Mouse (Mus musculus) ovary, postnatal 36 days (tissue): Measurements from ENCODE around the gene Ranbp10.
"Not testable (repeated sequence)": the region's sequence is repeated elsewhere in the genome, so short reads cannot be mapped to it uniquely, and the experiment has no call there.

Source experiments
- DNase-seq: peaks from one replicate; pipeline ENCODE4 v3.0.0; 2022; ENCODE audit warnings: low spot score, mixed read lengths

Gene Ranbp10

GRCm38 (mm10) chr8:105835318-105835717, 8.2 kb upstream of the Ranbp10 start:
- peak; percentile 69 for DNase-seq

DNA sequence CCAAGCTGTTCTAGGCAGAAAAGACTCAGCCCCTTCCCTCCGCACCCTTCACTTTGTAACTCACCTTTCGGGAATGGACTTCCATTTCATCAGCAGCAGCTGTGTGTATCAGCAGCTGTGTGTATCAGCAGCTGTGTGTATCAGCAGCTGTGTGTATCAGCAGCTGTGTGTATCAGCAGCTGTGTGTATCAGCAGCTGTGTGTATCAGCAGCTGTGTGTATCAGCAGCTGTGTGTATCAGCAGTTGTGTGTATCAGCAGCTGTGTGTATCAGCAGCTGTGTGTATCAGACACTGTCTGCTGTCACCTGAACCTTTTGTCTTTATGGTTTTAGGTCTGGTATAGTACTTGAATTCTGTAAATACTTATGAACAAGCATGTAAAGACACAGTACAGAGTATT, 6.6 kb upstream of the Ranbp10 start:
- not testable (repeated sequence) for DNase-seq

- no peak for DNase-seq
Observed at GRCm38 (mm10) chr8:105826379-105826778, 771 bp downstream of the Ranbp10 start.

GRCm38 (mm10) chr8:105825506-105825905, 1.6 kb downstream of the Ranbp10 start:
- no peak for DNase-seq

DNA sequence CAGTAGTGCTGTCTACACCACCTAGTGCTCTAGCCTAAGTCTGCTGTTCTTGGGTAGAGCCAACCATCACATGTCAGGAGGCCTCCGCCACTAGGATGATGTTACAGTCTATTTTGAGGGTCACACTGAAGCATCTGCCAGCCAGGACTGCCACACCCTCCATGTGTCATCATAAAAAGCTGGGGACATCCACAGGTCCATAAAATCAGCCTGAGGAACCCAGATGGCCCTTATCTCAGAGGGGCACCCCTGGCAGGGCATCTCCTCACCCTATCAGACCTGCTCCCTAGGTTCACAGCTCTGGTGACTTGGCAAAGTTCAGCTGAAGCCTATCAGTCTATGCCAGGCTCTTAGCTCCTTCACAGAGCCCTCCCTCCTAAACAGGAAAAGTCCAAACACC, 6.2 kb downstream of the Ranbp10 start:
- no peak for DNase-seq

- no peak for DNase-seq
Observed at GRCm38 (mm10) chr8:105819659-105820058, 7.5 kb downstream of the Ranbp10 start.

- DNase-seq: no peak
Observed at GRCm38 (mm10) chr8:105813241-105813640, 13.9 kb downstream of the Ranbp10 start.

GRCm38 (mm10) chr8:105812511-105812910, 14.6 kb downstream of the Ranbp10 start:
- DNase-seq: no peak

- no peak for DNase-seq
Observed at GRCm38 (mm10) chr8:105811543-105811942, 15.6 kb downstream of the Ranbp10 start.

DNA sequence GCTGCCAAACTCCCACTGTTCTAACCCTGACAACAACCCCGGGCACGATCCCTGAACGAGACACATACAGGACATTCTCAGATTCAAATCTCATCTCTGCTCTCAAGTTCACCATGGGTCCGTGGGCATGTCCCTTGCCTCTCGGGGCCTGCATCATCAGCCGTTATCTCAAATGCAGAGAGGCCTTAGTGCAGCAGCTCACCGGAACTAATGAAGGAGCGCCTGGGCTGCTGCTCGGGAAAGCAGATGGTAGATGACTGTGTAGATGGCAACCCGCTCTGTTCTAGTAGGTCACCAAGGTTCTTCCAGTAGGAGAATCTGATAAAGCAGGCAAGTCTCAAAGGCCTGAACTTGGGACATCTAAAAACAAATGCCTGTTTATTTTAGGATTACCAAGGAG, 16.1 kb downstream of the Ranbp10 start:
- DNase-seq: no peak

GRCm38 (mm10) chr8:105810245-105810786, 16.8 kb downstream of the Ranbp10 start:
- DNase-seq: no peak

DNA sequence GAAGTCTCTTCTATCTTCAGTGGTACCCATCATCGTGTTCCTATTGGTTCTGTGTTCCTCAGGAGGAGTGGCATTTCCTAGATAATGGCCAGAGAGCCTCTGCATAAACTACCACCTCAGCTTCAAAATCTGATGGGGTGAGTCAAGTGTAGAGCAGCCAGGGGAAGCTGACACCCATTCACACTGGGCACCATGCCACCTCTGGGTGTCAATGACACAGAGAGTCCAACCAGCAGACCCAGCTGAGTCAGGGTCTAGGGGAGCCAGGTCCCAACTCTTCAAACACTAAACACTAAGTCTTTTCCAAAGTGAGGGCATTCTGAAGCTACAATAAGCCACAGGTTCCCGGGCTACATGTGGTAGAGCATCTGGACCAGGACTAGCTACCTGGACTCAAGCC, 18.7 kb downstream of the Ranbp10 start:
- DNase-seq: no peak

DNA sequence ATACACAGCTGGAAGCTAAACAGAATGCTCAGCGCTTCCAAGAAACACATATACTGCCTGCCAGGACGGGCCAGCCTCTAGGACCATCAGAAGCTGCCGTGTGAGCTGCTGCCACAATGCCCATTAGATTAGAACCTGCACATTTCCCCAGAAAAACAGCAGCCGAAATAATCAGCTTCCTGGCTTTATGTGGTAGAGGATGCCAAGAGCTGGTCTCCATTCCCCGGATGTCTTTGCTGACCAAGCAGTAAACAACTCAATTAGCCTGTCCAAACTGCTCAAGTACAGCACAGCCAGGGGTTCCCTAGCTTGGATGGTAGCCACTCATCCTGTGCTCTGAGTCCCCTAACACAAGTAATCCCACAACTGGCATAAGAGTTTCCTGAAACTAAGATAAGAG, 19.4 kb downstream of the Ranbp10 start:
- no peak for DNase-seq

GRCm38 (mm10) chr8:105805964-105806363, 21.2 kb downstream of the Ranbp10 start:
- DNase-seq: no peak

DNA sequence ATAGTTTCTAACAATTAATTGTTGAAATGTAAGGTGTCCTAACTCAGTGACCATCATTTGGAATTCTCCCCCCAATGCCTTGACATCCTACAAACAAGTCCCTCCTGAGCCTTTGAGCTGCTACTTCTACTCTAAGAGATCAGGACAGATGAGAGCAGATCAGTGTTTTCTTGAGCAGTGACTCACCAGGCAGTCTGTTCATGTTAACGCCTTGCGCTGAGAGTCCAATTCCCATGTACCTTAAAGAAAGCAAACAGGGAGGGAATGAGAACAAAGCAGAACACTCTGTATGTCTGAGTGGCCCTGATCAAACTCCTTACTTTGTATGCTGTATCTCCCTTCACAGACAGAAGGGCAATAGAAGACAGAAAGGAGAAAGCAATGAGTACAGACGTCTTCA, 21.8 kb downstream of the Ranbp10 start:
- DNase-seq: no peak

- no peak for DNase-seq
Observed at GRCm38 (mm10) chr8:105804797-105805196, 22.4 kb downstream of the Ranbp10 start.

DNA sequence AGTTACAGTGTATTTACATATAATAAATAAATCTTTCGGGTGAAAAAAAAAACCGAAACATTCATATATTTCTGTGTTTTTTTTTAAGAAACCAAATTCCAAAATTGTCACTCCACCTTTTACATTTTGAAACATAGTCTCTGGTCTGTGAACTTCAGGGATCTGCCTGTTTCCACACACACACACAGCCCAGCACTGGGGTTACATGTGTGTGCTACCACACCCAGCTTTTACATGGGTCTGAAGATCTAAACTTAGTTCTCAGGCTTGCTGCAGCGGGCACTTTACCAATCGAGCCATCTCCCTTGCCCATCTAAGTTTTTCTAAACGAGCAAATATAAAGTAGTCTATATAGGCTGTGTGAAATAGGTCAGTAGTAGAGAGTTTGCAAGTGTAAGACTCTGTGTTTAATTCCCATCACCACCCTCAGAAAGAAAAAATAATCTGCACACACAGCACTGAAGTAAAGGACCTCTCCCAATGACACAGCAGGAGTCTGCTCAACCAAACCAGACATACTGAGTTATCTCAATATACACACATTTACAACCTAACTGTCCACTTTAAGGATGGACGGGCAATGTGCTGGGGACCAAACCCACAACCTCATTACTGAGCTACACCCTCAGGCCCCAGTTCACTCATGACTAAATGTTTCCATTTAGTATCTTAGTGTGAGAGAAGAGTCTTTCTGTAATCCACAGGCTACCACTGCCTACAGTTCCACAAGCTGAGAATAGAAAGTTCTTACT, 25.8 kb downstream of the Ranbp10 start:
- no peak for DNase-seq

DNA sequence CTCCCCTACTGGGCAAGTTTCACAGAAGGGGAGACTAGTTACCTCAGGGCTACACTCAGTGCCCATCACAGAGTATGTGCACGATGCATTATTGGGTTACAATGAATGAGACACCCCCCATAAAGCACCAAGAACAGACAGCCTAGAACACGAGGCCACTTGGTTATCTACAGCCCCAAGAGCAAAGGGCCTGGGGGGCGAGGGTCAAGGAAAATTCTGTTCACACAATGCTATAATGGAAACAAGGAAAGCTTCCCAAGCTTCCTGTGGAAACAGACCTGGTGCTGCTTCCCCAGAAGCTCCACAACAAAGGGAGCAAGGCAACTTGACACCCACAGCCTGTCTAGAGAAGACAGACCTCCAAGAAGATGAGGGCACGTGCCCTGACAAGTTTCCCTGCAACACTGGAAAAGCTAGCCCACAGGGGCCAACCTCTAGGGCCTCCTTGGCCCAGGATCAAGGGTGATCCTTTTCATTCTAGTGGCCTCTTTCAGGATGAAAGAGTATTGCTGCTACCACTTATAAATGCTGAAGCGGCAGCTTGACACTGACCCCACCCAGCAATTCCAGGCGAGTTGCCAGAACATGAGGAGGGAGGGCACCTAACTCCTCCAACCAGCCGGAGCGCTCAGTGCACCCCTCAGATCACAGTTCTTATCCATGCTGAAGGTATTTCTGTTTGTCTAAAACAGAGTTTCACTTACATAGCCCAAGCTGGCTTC, 27.9 kb downstream of the Ranbp10 start:
- peak; percentile 73 for DNase-seq

- no peak for DNase-seq
Observed at GRCm38 (mm10) chr8:105798408-105798807, 28.7 kb downstream of the Ranbp10 start.

DNA sequence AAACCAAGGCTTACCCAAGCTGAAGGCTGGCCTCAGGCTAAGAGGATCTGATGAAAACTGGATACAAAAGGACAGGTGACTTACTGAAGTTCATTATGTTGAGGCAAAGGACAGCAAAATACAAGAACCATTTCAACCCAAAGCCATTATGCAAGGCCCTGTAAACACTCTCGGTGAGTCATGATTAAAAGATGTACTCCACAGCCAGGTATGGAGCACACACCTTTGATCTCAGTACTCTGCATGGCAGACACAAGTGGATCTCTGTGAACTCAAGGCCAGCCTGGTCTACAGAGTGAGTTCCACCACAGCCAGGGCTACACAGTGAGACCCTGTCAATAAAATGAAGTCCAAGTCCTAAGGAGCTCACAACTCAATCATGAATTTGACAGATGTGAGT, 31.4 kb downstream of the Ranbp10 start:
- DNase-seq: no peak

GRCm38 (mm10) chr8:105794009-105794598, 33.0 kb downstream of the Ranbp10 start:
- no peak for DNase-seq

GRCm38 (mm10) chr8:105793331-105793730, 33.8 kb downstream of the Ranbp10 start:
- no peak for DNase-seq

- no peak for DNase-seq
Observed at GRCm38 (mm10) chr8:105789626-105790025, 37.5 kb downstream of the Ranbp10 start.
